Mouse (Mus musculus) CH12.LX (cell line): ENCODE measurements around the gene Stag3. TPM values are rescaled to one million over a fixed set of nuclear protein-coding genes. Genes with fewer than 3 reads are reported as not detected.
A peak's percentile ranks its signal among the peaks of the same experiment; 100 is the strongest.

Source experiments
- DNase-seq: peaks from one replicate; pipeline ENCODE4 v3.0.0-alpha.2; 2013; ENCODE audit errors: extremely low read depth
- H3K27ac ChIP-seq: 2 replicates; pipeline ENCODE4 v1.5.1; 2012; ENCODE audit warnings: low read depth, mild to moderate bottlenecking, control low read depth, moderate library complexity; ENCODE audit not compliant: insufficient read depth
- H3K27me3 ChIP-seq: replicated peaks from 2 replicates; pipeline ENCODE3; 2012; ENCODE audit warnings: inconsistent platforms
- H3K36me3 ChIP-seq, 2 experiments: replicated peaks in 1 of 2; 2 replicates each; pipeline versions ENCODE3 to v1.6.1; 2012; ENCODE audit warnings: inconsistent platforms in 1 of 2, low read length in 1 of 2, mild to moderate bottlenecking in 1 of 2, mixed read lengths in 1 of 2, moderate library complexity in 1 of 2; ENCODE audit not compliant: control insufficient read depth in 1 of 2, insufficient read depth in 1 of 2
- H3K4me1 ChIP-seq, 2 experiments: 2 replicates each; pipeline ENCODE4 v1.6.1; 2012; ENCODE audit warnings: inconsistent platforms in 1 of 2, moderate library complexity in 1 of 2; ENCODE audit not compliant: insufficient read depth in 2 of 2, control insufficient read depth in 1 of 2
- H3K4me2 ChIP-seq: 2 replicates; pipeline ENCODE4 v1.6.1; 2012; ENCODE audit warnings: low read depth, mild to moderate bottlenecking, control low read depth; ENCODE audit not compliant: poor library complexity, insufficient read depth, severe bottlenecking
- H3K4me3 ChIP-seq, 3 experiments: fragments of 150-350 bp in 1 of 3; sonication (generic) in 1 of 3; replicated peaks in 1 of 3; 2 replicates each; pipeline versions ENCODE3 to v1.5.1; 2011 to 2012; ENCODE audit warnings: low read depth in 2 of 3, low read length in 2 of 3, mild to moderate bottlenecking in 2 of 3, moderate library complexity in 2 of 3, control low read depth in 1 of 3, improper control_type of control experiment in 1 of 3, inconsistent platforms in 1 of 3, mixed read lengths in 1 of 3; ENCODE audit not compliant: poor library complexity in 1 of 3
- H3K79me2 ChIP-seq: replicated peaks from 2 replicates; pipeline ENCODE4 v1.6.1; 2012; ENCODE audit warnings: mild to moderate bottlenecking, moderate library complexity; ENCODE audit not compliant: control insufficient read depth, poor library complexity, insufficient read depth, severe bottlenecking; ENCODE audit errors: extremely low read depth
- H3K9ac ChIP-seq: 2 replicates; pipeline ENCODE4 v1.6.1; 2012; ENCODE audit warnings: low read depth, mild to moderate bottlenecking, control low read depth, moderate library complexity; ENCODE audit not compliant: insufficient read depth
- H3K9me3 ChIP-seq: replicated peaks from 2 replicates; pipeline ENCODE3; 2012; ENCODE audit warnings: low read length, inconsistent platforms, mixed read lengths
- CHD2 ChIP-seq: IDR thresholded peaks from 2 replicates; pipeline ENCODE4 v1.6.1; 2011; ENCODE audit warnings: low read length, improper control_type of control experiment
- CTCF ChIP-seq, 2 experiments: IDR thresholded peaks in 1 of 2; conservative IDR thresholded peaks in 1 of 2; 2 replicates each; pipeline ENCODE4 v1.5.1; 2011 to 2012; ENCODE audit warnings: low read depth in 2 of 2, low read length in 2 of 2, improper control_type of control experiment in 1 of 2, inconsistent platforms in 1 of 2, mild to moderate bottlenecking in 1 of 2, moderate library complexity in 1 of 2
- E2F4 ChIP-seq: IDR thresholded peaks from 2 replicates; pipeline ENCODE4 v1.6.1; 2011; ENCODE audit warnings: low read depth, low read length, improper control_type of control experiment; ENCODE audit not compliant: insufficient replicate concordance
- EP300 ChIP-seq: IDR thresholded peaks from 2 replicates; pipeline ENCODE4 v1.6.1; 2011; ENCODE audit warnings: low read length, improper control_type of control experiment
- ETS1 ChIP-seq: conservative IDR thresholded peaks from 2 replicates; pipeline ENCODE4 v1.6.1; 2012; ENCODE audit warnings: low read depth, mild to moderate bottlenecking, inconsistent platforms, low read length, improper control_type of control experiment, moderate library complexity
- GABPA ChIP-seq: IDR thresholded peaks from 2 replicates; pipeline ENCODE4 v1.6.1; 2012; ENCODE audit warnings: low read depth, low read length, improper control_type of control experiment, inconsistent platforms; ENCODE audit not compliant: insufficient replicate concordance
- HCFC1 ChIP-seq: IDR thresholded peaks from 2 replicates; pipeline ENCODE4 v1.6.1; 2012; ENCODE audit warnings: low read depth, mild to moderate bottlenecking, inconsistent platforms, low read length, improper control_type of control experiment
- KAT2A ChIP-seq: IDR thresholded peaks from 2 replicates; pipeline ENCODE4 v1.6.1; 2012; ENCODE audit warnings: low read length, improper control_type of control experiment, inconsistent platforms; ENCODE audit not compliant: insufficient replicate concordance
- MAFK ChIP-seq: IDR thresholded peaks from 2 replicates; pipeline ENCODE4 v1.6.1; 2011; ENCODE audit warnings: low read length, improper control_type of control experiment; ENCODE audit not compliant: insufficient replicate concordance
- MXI1 ChIP-seq: IDR thresholded peaks from 2 replicates; pipeline ENCODE4 v1.6.1; 2011; ENCODE audit warnings: mild to moderate bottlenecking, low read depth, low read length, improper control_type of control experiment
- NELFE ChIP-seq: IDR thresholded peaks from 2 replicates; pipeline ENCODE4 v1.6.1; 2011; ENCODE audit warnings: low read depth, low read length, improper control_type of control experiment
- POLR2A ChIP-seq: IDR thresholded peaks from 2 replicates; pipeline ENCODE4 v1.6.1; 2011; ENCODE audit warnings: low read depth, mild to moderate bottlenecking, improper control_type of control experiment, low read length
- POLR2AphosphoS2 ChIP-seq: IDR thresholded peaks from 2 replicates; pipeline ENCODE4 v1.6.1; 2011; ENCODE audit warnings: low read depth, low read length, improper control_type of control experiment
- RAD21 ChIP-seq: IDR thresholded peaks from 2 replicates; pipeline ENCODE4 v1.6.1; 2011; ENCODE audit warnings: low read depth, mild to moderate bottlenecking, low read length, improper control_type of control experiment, moderate library complexity
- RCOR1 ChIP-seq: conservative IDR thresholded peaks from 2 replicates; pipeline ENCODE4 v1.6.1; 2012; ENCODE audit warnings: low read depth, mild to moderate bottlenecking, inconsistent platforms, low read length, improper control_type of control experiment
- SIN3A ChIP-seq: IDR thresholded peaks from 2 replicates; pipeline ENCODE4 v1.6.1; 2012; ENCODE audit warnings: low read length, improper control_type of control experiment, inconsistent platforms
- SMC3 ChIP-seq: IDR thresholded peaks from 2 replicates; pipeline ENCODE4 v1.6.1; 2011; ENCODE audit warnings: low read depth, low read length, improper control_type of control experiment
- ZKSCAN1 ChIP-seq: IDR thresholded peaks from 2 replicates; pipeline ENCODE4 v1.6.1; 2012; ENCODE audit warnings: low read depth, inconsistent platforms, low read length, improper control_type of control experiment, borderline replicate concordance
- dilution Hi-C: fragments of 300-500 bp; cut with MboI; formaldehyde crosslinking; loops from 2 replicates; pipeline ENCODE4 v1.14.3; 2020; ENCODE audit warnings: low sequenced_read_pairs; ENCODE audit not compliant: extremely low pct_unique_long_range_greater_than_20kb, extremely low pct_ligation_motif_present
- in situ Hi-C: fragments of 300-500 bp; cut with MboI; formaldehyde crosslinking; loops from 3 replicates; pipeline ENCODE4 v1.14.3; 2019; ENCODE audit warnings: low sequenced_read_pairs, low pct_ligation_motif_present, low pct_unique_long_range_greater_than_20kb, mixed read lengths
- polyA plus RNA-seq: library from polyadenylated mRNA; unstranded; fragments of >175 nt; gene quantifications from 2 replicates; pipeline ENCODE4 v1.2.1, GENCODE M21; 2012; ENCODE audit warnings: low read depth; ENCODE audit not compliant: insufficient read length
- total RNA-seq, 2 experiments: library from RNA; depleted of rRNA; stranded (reverse); fragments of 300-350 nt in 1 of 2; fragments of >200 nt in 1 of 2; gene quantifications; 2 replicates each; pipeline ENCODE4 v1.2.3; 2012 to 2014

Gene Stag3
- total and polyA plus RNA-seq, 3 experiments: not detected

- dilution Hi-C loops: no loop called here
- peaks cover 0 to 5% of the 10 kb centered on the region in 2 experiments; a peak in 1 of 4 replicates for H3K4me1 ChIP-seq
- H3K9ac ChIP-seq: no peak overlapping the region
- peaks cover 8% of the 10 kb centered on the region for H3K27me3 ChIP-seq
- in situ Hi-C loops: no loop called here
- H3K36me3 ChIP-seq: no peaks in the 10 kb centered on the region
- no peak overlapping the region for H3K4me3 ChIP-seq
- peaks cover 6% of the 10 kb centered on the region for H3K9me3 ChIP-seq
- DNase-seq: no peak
- H3K79me2 ChIP-seq: no peaks in the 10 kb centered on the region
- TF ChIP-seq E2F4 (no peak), KAT2A (no peak), POLR2AphosphoS2 (no peak), MAFK (no peak), SMC3 (no peak), HCFC1 (no peak), POLR2A (no peak), CHD2 (no peak), RCOR1 (no peak), GABPA (no peak), RAD21 (no peak), NELFE (no peak), EP300 (no peak), CTCF (conservative IDR thresholded peaks at IDR 0.05 in 1 of 2, IDR thresholded peaks at IDR 0.05 in 1 of 2; ENCODE audit: low read depth in 2 of 2, low read length in 2 of 2) (no peak), ETS1 (no peak), SIN3A (no peak), MXI1 (no peak), ZKSCAN1 (no peak)
- H3K4me2 ChIP-seq: no peak overlapping the region
- no peak overlapping the region for H3K27ac ChIP-seq
Observed at GRCm38 (mm10) chr5:138281798-138282197, 1.8 kb downstream of the Stag3 start.

- no peak overlapping the region for H3K27ac ChIP-seq
- no peak overlapping the region for H3K9ac ChIP-seq
- DNase-seq: peak; percentile 34
- no peaks in the 10 kb centered on the region for H3K79me2 ChIP-seq
- H3K9me3 ChIP-seq: peaks cover 7% of the 10 kb centered on the region
- H3K27me3 ChIP-seq: peaks cover 2% of the 10 kb centered on the region
- TF ChIP-seq RAD21 (peak; percentile 34), SMC3 (peak; percentile 34), POLR2AphosphoS2 (no peak), CTCF (conservative IDR thresholded peaks at IDR 0.05 in 1 of 2, IDR thresholded peaks at IDR 0.05 in 1 of 2; ENCODE audit: low read depth in 2 of 2, low read length in 2 of 2) (peak; percentile 27 to 54; a peak in 3 of 4 replicates), GABPA (no peak)
- in situ Hi-C loops: no loop called here
- no peaks in the 10 kb centered on the region for H3K36me3 ChIP-seq
- dilution Hi-C loops: no loop called here
- peaks cover 0 to 5% of the 10 kb centered on the region in 2 experiments; a peak in 1 of 4 replicates for H3K4me1 ChIP-seq
- H3K4me2 ChIP-seq: no peak overlapping the region
- H3K4me3 ChIP-seq: no peak overlapping the region
Observed at GRCm38 (mm10) chr5:138283540-138283939, 3.5 kb downstream of the Stag3 start.
